Mouse (Mus musculus) MEL (cell line): ENCODE measurements at regions not wholly inside any gene's neighbourhood (a gene's known extent, or its start where the extent isn't known, plus 50 kb on each side); places are given as distances from the start of the nearest gene placed in this dataset.

Source experiments
- DNase-seq: peaks from one replicate; pipeline ENCODE4 v3.0.0; 2011; ENCODE audit warnings: low read depth, low spot score
- H3K27ac ChIP-seq: 2 replicates; pipeline ENCODE4 v1.5.1; 2012; ENCODE audit warnings: low read depth, mild to moderate bottlenecking, control low read depth, low read length, moderate library complexity; ENCODE audit not compliant: control insufficient read depth
- H3K27me3 ChIP-seq, 2 experiments: fragments of 150-350 bp in 1 of 2; sonication (generic) in 1 of 2; 2 replicates each; pipeline ENCODE4 v1.6.1; 2012; ENCODE audit warnings: low read length in 2 of 2, mild to moderate bottlenecking in 2 of 2, improper control_type of control experiment in 1 of 2, moderate library complexity in 1 of 2; ENCODE audit not compliant: insufficient read depth in 2 of 2, control insufficient read depth in 1 of 2
- H3K36me3 ChIP-seq, 2 experiments: 2 replicates each; pipeline ENCODE4 v1.6.1; 2012 to 2014; ENCODE audit warnings: low read length in 2 of 2, improper control_type of control experiment in 1 of 2, inconsistent platforms in 1 of 2, mild to moderate bottlenecking in 1 of 2; ENCODE audit not compliant: insufficient read depth in 2 of 2, control insufficient read depth in 1 of 2
- H3K4me1 ChIP-seq, 2 experiments: fragments of 150-350 bp in 1 of 2; sonication (generic) in 1 of 2; 2 replicates each; pipeline ENCODE4 v1.6.1; 2012; ENCODE audit warnings: low read length in 2 of 2, improper control_type of control experiment in 1 of 2, mild to moderate bottlenecking in 1 of 2; ENCODE audit not compliant: insufficient read depth in 2 of 2, control insufficient read depth in 1 of 2
- H3K4me3 ChIP-seq, 2 experiments: fragments of 150-350 bp in 1 of 2; sonication (generic) in 1 of 2; 2 replicates each; pipeline ENCODE4 v1.5.1; 2012; ENCODE audit warnings: low read depth in 2 of 2, low read length in 2 of 2, mild to moderate bottlenecking in 2 of 2, moderate library complexity in 2 of 2, control low read depth in 1 of 2, improper control_type of control experiment in 1 of 2; ENCODE audit not compliant: control insufficient read depth in 1 of 2, insufficient read depth in 1 of 2
- H3K79me2 ChIP-seq: 2 replicates; pipeline ENCODE4 v1.6.1; 2012; ENCODE audit warnings: mild to moderate bottlenecking, low read length, moderate library complexity; ENCODE audit not compliant: control insufficient read depth, poor library complexity, insufficient read depth
- H3K9ac ChIP-seq: 2 replicates; pipeline ENCODE4 v1.6.1; 2012; ENCODE audit warnings: low read depth, mild to moderate bottlenecking, control low read depth, low read length, moderate library complexity; ENCODE audit not compliant: control insufficient read depth, poor library complexity, severe bottlenecking
- H3K9me3 ChIP-seq: fragments of 150-350 bp; sonication (generic); replicated peaks from 2 replicates; pipeline ENCODE4 v1.6.1; 2012; ENCODE audit warnings: mild to moderate bottlenecking, low read length, improper control_type of control experiment, moderate library complexity; ENCODE audit not compliant: insufficient read depth
- EP300 ChIP-seq, 2 experiments: IDR thresholded peaks; 2 replicates each; pipeline ENCODE4 v1.6.1; 2011; ENCODE audit warnings: improper control_type of control experiment in 2 of 2, low read length in 2 of 2, low read depth in 1 of 2, mild to moderate bottlenecking in 1 of 2
- GATA1 ChIP-seq: IDR thresholded peaks from 2 replicates; pipeline ENCODE4 v1.6.1; 2011; ENCODE audit warnings: low read depth, low read length, improper control_type of control experiment
- MEF2A ChIP-seq: IDR thresholded peaks from 2 replicates; pipeline ENCODE4 v1.6.1; 2014; ENCODE audit warnings: low read depth, mild to moderate bottlenecking, inconsistent platforms, low read length, improper control_type of control experiment; ENCODE audit not compliant: poor library complexity, insufficient replicate concordance, severe bottlenecking; ENCODE audit errors: extremely low read depth
- POLR2AphosphoS5 ChIP-seq: IDR thresholded peaks from 2 replicates; pipeline ENCODE4 v1.6.1; 2012; ENCODE audit warnings: low read depth, borderline replicate concordance, mild to moderate bottlenecking, inconsistent platforms, low read length, moderate library complexity, mixed read lengths
- RCOR1 ChIP-seq: IDR thresholded peaks from 2 replicates; pipeline ENCODE4 v1.6.1; 2012; ENCODE audit warnings: low read depth, mild to moderate bottlenecking, inconsistent platforms, low read length, improper control_type of control experiment
- TAL1 ChIP-seq: IDR thresholded peaks from 2 replicates; pipeline ENCODE4 v1.6.1; 2012; ENCODE audit warnings: mild to moderate bottlenecking, inconsistent platforms, low read length, moderate library complexity, mixed read lengths
- TCF12 ChIP-seq: IDR thresholded peaks from 2 replicates; pipeline ENCODE4 v1.6.1; 2014; ENCODE audit warnings: low read depth, mild to moderate bottlenecking, inconsistent platforms, low read length, improper control_type of control experiment, moderate library complexity

DNA sequence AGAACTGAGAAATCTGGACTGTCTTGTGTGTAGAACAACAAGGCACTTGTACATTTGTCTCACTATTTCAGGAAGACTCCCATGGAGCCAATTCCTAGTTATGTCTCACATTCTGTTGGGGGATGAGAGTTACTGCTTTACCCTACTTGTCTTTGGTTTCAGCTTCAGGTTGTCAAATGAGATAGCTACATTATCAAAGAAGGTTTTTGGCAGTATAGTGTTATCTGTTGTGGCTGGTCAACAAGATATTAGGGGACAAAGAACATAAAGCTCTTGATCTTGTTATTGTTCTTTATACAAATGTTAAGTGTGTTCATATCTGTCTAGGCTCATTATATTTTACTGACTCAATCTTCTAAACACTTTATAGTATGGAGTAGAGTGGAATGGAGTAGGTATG lies 616.0 kb upstream of the Cldn34c4 start:
- H3K9me3 ChIP-seq = no peaks in the 10 kb centered on the region
- H3K36me3 ChIP-seq = peaks cover 0 to 3% of the 10 kb centered on the region in 2 experiments; a peak in 2 of 4 replicates
- no peaks in the 10 kb centered on the region for H3K27me3 ChIP-seq
- H3K4me1 ChIP-seq = peaks cover 2% of the 10 kb centered on the region in 2 experiments; a peak in 2 of 4 replicates
- H3K79me2 ChIP-seq = no peaks in the 10 kb centered on the region
- H3K4me3 ChIP-seq = no peak overlapping the region
- H3K9ac ChIP-seq = no peak overlapping the region
- TF ChIP-seq MEF2A (no peak), POLR2AphosphoS5 (no peak), TCF12 (peak; percentile 53; the same call in 1 of the 2 replicates), GATA1 (peak; percentile 61), EP300 (IDR thresholded peaks at IDR 0.05; ENCODE audit: low read depth in 1 of 2, low read length in 2 of 2) (peak; percentile 57 to 58; a peak in 3 of 4 replicates), RCOR1 (peak; percentile 19; the same call in 1 of the 2 replicates), TAL1 (no peak)
- H3K27ac ChIP-seq = no peak overlapping the region
- peak; percentile 22 for DNase-seq
